Comparison of ENCODE assay signal across 8 mouse cellular contexts in genomic region chr6:119544518-119544864, GRCm38 (mm10). TPM values are rescaled to one million over a fixed set of nuclear protein-coding genes. Genes with fewer than 3 reads are reported as not detected.
DNase-seq lines count a peak whose midpoint lies in the region; ATAC-seq and TF ChIP-seq lines count a peak whose summit lies in the region.

No protein-coding gene starts in this region.

- ATAC-seq in granulocyte monocyte progenitor cell, adult 5-6 weeks (replicated peaks; ENCODE audit: poor library complexity, severe bottlenecking) = 0 out of 2 replicates have a peak, but pooled peaks have one; percentile 7
- ATAC-seq in liver, embryonic 12.5 days = no peak
- ATAC-seq in stomach, postnatal 0 days (ENCODE audit: low FRiP score, low TSS enrichment) = no peak

- WGBS in liver, embryonic 12.5 days (ENCODE audit: insufficient replicate concordance) = 2% methylated on average over 14 of the region's 14 CpGs
- 6% methylated on average over 14 of the region's 14 CpGs for WGBS in stomach, postnatal 0 days

- no peak overlapping the region for H3K27ac ChIP-seq in layer of hippocampus, adult 2 months
- H3K27ac ChIP-seq in liver, embryonic 12.5 days = no peak overlapping the region
- H3K27ac ChIP-seq in stomach, postnatal 0 days (replicated peaks) = no peak overlapping the region

- H3K4me1 ChIP-seq in liver, embryonic 12.5 days = peaks cover 6% of the 10 kb centered on the region; the same call in 1 of the 2 replicates
- no peaks in the 10 kb centered on the region for H3K4me1 ChIP-seq in stomach, postnatal 0 days (replicated peaks; ENCODE audit: control insufficient read depth, insufficient read depth)

- TF ChIP-seq CTCF in layer of hippocampus, adult 2 months (conservative IDR thresholded peaks at IDR 0.05) = peak; percentile 47
- peak; percentile 47 for TF ChIP-seq CTCF in stomach, postnatal 0 days (IDR thresholded peaks at IDR 0.05; ENCODE audit: low read depth)

- H3K4me3 ChIP-seq in layer of hippocampus, adult 2 months = peak overlapping the region; percentile 57
- H3K4me3 ChIP-seq in liver, embryonic 12.5 days = peak overlapping the region; percentile 58
- peak overlapping the region; percentile 70 for H3K4me3 ChIP-seq in stomach, postnatal 0 days (ENCODE audit: low read depth, low read length)

- no peak overlapping the region for H3K9ac ChIP-seq in liver, embryonic 12.5 days
- peak overlapping the region; percentile 68 for H3K9ac ChIP-seq in stomach, postnatal 0 days (ENCODE audit: low read length)

- peaks cover 76% of the 10 kb centered on the region for H3K27me3 ChIP-seq in liver, embryonic 12.5 days (replicated peaks)
- no peaks in the 10 kb centered on the region for H3K27me3 ChIP-seq in stomach, postnatal 0 days (ENCODE audit: control insufficient read depth, insufficient read depth, low read length)

- no peak for TF ChIP-seq EP300 in stomach, postnatal 0 days (optimal IDR thresholded peaks at IDR 0.05)

- no peaks in the 10 kb centered on the region for H3K9me3 ChIP-seq in liver, embryonic 12.5 days (replicated peaks)
- no peaks in the 10 kb centered on the region for H3K9me3 ChIP-seq in stomach, postnatal 0 days (ENCODE audit: control insufficient read depth, low read length)

- intact Hi-C loops in left cerebral cortex, postnatal 10 days (cut with DNase I) = no loop called here

- H3K36me3 ChIP-seq in liver, embryonic 12.5 days = no peaks in the 10 kb centered on the region
- no peaks in the 10 kb centered on the region for H3K36me3 ChIP-seq in stomach, postnatal 0 days (ENCODE audit: control insufficient read depth, insufficient read depth, low read length)

- DNase-seq in layer of hippocampus, adult 2 months (ENCODE audit: low spot score in 2 of 2) = no peak
- DNase-seq in layer of hippocampus, postnatal 25 days (ENCODE audit: extremely low spot score in 1 of 2, low spot score in 1 of 2) = no peak
- DNase-seq in brain, adult 2 months (ENCODE audit: low read depth, low spot score) = peak; percentile 54
- no peak for DNase-seq in stomach, postnatal 0 days (ENCODE audit: low spot score)
- DNase-seq in gastrocnemius, adult 18-20 months (ENCODE audit: low spot score) = no peak
- DNase-seq in left cerebral cortex, postnatal 10 days (ENCODE audit: extremely low spot score in 1 of 2, low spot score in 2 of 2) = no peak

- H3K4me2 ChIP-seq in liver, embryonic 12.5 days = peak overlapping the region; percentile 75
- peak overlapping the region; percentile 98 for H3K4me2 ChIP-seq in stomach, postnatal 0 days (replicated peaks; ENCODE audit: low read depth)

RNA-seq across cellular contexts. Expression of gene Wnt5b, which starts 0.3 kb away (rescaled TPM):
- total RNA-seq in layer of hippocampus, adult 2 months (2021) = 1 to 10 TPM; 2.0 TPM
- 1 to 10 TPM; 1.9 to 2.0 TPM for total RNA-seq in layer of hippocampus, postnatal 25 days (2021)
- not detected in 2 replicates for total RNA-seq in granulocyte monocyte progenitor cell, adult 5-6 weeks (2014; fragmentation: Nextera tagmentation)
- total RNA-seq in granulocyte monocyte progenitor cell, adult 5-6 weeks (2017) = 0.93 TPM in 1 of 2 replicates, not detected in the other
- polyA plus RNA-seq in liver, embryonic 12.5 days (2016; fragmentation: Nextera tagmentation; extraction: Ambion mirVana) = 1.1 and 1.5 TPM in 2 replicates
- 4.5 and 5.2 TPM in 2 replicates for polyA plus RNA-seq in stomach, postnatal 0 days (2015; fragmentation: Nextera tagmentation; extraction: Ambion mirVana)
- total RNA-seq in gastrocnemius, adult 18-20 months (2021) = 1 to 10 TPM; 2.6 to 2.9 TPM
- total RNA-seq in left cerebral cortex, postnatal 10 days (2021) = 1 to 10 TPM; 1.7 to 1.9 TPM
